Mouse (Mus musculus): ENCODE measurements around the gene Pim1.

DNA sequence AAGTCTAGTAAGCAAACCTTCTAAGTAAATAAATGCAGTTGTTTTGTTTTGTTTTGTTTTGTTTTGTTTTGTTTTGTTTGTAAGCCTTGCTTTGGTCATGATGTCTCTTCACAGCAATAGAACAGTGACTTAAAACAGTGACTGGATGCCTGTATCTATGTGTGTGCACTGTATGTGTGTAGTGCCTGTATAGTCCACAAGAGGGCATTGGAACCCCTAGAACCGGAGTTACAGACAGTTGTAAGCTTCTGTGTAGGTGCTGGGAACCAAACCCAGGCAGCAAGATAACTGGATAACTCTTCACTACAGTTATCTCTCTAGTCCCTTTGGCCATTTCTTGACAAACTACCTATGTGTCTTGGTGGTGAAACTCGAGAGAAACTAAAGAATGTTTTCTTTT lies 35.1 kb downstream of the Pim1 start:
- TF ChIP-seq CTCF (conservative IDR thresholded peaks at IDR 0.05; ENCODE audit: low read length) (peak; percentile 43), NANOG (IDR thresholded peaks at IDR 0.05; ENCODE audit: borderline replicate concordance, low read length) (no peak), POU5F1 (IDR thresholded peaks at IDR 0.05; ENCODE audit: borderline replicate concordance, low read length) (no peak)

All from E14TG2a.4 (cell line).